Mouse (Mus musculus): ENCODE measurements around the gene Slc4a4. TPM values are rescaled to one million over a fixed set of nuclear protein-coding genes. Genes with fewer than 3 reads are reported as not detected.

Slc4a4 gene
- polyA plus RNA-seq (2017; shearing (Covaris generic)): not detected

DNA sequence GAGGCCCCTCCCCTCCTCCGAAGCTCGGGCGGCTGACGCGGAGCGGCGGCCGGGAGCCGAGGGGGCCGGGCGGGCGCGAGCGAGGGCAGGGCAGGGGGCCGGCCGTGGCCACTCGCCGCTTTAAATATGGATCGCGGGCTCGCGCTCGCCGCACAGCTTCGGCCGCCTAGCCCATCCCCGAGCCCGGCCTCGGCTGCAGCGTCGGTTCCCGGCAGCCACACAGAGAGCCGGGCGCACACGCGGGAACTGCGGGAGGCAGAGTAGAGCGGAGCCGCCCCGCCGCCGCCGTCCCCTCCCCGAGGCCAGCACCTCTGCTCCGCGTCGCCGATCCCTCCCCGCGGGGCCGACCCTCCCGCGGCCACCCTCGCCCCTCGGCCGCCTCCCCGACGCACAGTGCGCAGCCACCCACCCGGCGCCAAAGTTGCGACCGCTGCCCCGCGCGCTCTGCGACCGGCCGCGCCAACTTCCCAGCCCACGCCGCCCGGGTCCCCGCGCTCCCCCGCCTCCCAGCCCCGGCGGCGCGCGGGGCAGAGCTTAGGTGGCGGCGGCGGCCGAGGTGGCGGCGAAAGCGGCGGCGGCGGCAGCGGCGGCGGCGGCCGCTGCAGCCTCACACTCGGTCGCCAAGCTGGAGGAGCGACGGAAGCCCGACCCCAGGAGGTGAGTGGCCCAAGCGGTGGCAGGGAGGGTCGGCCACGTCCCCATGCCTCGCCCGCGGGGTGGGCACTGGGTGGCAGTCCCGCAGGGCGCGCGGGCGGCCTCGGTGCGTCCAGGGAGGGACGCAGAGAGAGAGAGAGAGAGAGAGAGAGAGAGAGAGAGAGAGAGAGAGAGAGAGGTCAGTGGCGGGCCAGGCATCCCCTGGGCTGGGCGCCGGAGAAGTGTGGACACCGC lies at the start of gene Slc4a4:
TSS of gene Slc4a4 (plus strand) at position 151 of the 888 bp plus-strand sequence.

Other genes starting within 250 kb of the Slc4a4 start
- 30.7 TPM for gene Grsf1, start 210.6 kb upstream of the Slc4a4 start, polyA plus RNA-seq (2017; shearing (Covaris generic))
- gene Mob1b, start 166.0 kb upstream of the Slc4a4 start, polyA plus RNA-seq (2017; shearing (Covaris generic)): 11.7 TPM
- 29.2 TPM for gene Dck, start 121.8 kb upstream of the Slc4a4 start, polyA plus RNA-seq (2017; shearing (Covaris generic))

Data from effector memory CD4-positive, alpha-beta T cell, adult 7 months (primary cell).